Mouse (Mus musculus): ENCODE results near the gene Plekhb2. TPM values are rescaled to one million over a fixed set of nuclear protein-coding genes. Genes with fewer than 3 reads are reported as not detected.

The Plekhb2 gene
- polyA plus RNA-seq, 1 experiment: 177 TPM

DNA sequence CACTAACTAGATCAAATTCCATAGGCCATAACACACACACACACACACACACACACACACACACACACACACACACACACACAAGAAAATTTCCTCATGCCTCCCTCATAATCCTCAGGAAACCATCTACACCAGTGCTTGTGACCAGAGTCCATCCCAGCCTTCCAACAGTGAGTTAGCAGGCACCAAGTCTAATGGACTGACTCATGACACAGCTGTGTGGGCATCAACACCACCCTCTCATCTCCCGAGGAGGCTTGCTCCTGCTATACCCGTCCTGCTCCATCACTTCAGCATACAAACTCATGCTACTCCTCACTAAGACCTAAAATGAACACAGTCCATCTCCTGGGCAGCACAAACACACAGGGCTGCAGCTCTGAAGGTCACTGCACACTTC lies 18.8 kb upstream of the Plekhb2 start:
- no peak for DNase-seq (ENCODE audit: extremely low spot score in 1 of 2, low spot score in 1 of 2)

DNA sequence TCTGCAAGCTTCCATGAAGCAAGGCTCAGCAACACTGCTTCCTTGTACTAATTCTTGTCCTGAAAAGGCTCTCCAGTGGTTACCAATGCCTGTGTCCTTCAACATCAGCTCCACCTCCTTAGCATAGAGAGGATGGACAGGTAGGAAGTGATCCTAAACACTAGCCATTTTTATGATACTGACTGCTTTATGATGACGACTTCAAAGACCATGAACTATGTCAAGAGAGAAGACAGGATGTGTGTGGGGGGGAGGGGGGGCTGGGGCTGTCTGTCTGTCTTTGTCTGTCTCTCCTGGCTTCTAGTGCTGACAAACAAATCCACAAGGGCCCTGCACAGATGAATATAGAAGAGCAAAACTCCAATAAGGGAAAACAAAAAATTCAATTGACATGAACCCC lies 18.4 kb upstream of the Plekhb2 start:
- DNase-seq (ENCODE audit: extremely low spot score in 1 of 2, low spot score in 1 of 2): no peak

DNA sequence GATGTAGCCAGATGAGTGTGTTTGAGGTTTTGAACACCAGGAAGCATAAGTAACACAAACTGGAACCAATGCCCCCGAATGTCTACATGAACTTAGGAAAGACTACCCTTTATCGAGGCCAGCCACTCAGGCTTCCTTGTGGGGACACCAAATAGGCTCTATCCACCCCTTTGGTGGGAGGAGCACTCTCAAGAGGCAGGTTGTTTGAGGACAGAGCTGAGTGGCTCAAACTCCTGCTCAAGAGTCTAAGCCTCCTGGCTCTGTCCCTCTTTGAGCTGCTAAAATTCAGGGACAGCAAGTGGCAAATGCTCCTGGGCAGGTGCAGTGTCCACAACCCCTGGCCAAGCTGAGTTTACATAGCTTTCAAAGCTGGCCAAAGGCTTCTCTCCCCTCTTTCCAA lies 14.9 kb upstream of the Plekhb2 start:
- DNase-seq (ENCODE audit: extremely low spot score in 1 of 2, low spot score in 1 of 2): no peak

DNA sequence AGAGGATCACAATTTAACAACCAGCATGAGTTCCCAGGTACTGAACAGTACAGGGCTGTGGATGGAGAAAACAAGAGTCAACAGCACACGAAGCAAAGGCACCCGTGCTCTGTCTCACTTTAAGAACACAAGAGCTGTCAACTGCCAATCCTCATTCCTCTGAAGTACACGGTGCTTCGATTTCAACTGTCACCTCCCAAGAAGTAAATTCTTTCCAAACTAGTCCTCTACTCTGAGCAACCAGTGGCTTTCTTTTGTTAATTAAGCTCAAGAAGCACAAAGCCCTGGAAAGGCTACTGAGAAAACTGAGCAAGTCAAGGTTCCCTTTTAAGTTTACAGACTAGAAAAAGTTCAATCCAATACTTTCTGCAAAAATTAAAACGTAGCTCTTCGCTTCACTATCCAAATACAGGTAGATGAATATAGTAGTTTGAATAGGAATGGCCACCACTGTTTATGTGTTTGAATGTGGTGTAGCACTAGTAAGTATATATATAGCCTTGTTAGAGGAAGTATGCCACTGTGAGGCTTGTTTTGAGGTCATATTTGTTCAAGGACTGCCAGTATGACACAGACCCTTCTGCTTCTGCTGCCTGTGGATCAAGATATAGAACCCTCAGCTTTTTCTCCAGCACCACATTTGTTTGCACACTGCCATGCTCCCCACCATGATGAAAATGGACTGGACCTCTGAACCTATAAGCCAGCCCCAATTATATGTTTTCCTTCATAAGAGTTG lies 11.7 kb upstream of the Plekhb2 start:
- DNase-seq (ENCODE audit: extremely low spot score in 1 of 2, low spot score in 1 of 2): no peak

DNA sequence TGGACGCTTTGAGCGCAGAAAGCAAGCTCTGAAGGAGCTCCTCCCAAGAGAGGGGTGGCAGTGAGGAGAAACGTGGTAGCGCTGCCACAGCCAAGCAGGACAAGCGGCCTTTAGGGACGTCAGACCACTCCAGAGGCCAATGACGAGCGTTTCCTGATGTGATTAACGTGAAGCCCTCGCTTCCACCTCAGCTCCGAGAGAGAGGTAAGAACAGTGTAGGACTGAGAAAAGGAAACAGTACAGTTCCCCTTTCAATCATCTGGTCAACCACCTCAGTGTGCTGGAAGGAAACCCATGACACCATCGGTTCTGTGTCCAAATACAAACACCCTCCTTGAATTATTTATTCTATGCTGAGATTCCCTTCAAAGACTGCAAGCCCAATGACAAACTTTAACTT lies 10.5 kb upstream of the Plekhb2 start:
- DNase-seq (ENCODE audit: extremely low spot score in 1 of 2, low spot score in 1 of 2): no peak

DNA sequence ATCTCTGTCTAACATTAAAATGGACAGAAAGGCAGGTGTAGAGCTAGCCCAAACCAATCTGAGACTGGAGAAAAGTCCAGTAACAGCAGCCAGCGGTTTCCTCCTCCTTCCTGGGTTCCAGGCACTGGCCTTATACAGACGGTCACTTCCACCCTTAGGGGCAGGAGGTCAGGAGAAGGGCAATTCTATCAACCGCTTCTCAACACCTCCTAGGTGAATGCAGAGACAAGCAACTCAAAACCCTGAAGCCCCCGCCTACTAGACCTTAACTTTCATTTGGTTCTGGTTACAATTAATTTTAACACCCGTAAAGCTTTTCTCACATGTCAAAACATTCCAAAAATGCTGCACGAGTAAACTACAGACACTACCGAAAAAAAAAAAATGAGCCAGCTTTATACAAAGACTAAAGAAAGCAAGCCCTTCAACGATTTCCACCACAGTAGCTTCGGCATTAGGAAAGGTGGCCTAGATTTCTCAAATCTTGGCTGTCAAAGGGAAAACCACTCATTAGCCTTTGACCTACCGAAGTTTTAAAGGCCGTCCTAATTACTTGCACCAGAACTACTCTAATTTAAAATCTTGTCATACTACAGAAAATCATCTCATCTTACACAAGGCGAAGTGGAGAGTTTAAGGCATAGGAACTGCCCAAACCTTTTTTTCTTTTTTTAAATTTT lies 7.9 kb upstream of the Plekhb2 start:
- DNase-seq (ENCODE audit: extremely low spot score in 1 of 2, low spot score in 1 of 2): no peak

DNA sequence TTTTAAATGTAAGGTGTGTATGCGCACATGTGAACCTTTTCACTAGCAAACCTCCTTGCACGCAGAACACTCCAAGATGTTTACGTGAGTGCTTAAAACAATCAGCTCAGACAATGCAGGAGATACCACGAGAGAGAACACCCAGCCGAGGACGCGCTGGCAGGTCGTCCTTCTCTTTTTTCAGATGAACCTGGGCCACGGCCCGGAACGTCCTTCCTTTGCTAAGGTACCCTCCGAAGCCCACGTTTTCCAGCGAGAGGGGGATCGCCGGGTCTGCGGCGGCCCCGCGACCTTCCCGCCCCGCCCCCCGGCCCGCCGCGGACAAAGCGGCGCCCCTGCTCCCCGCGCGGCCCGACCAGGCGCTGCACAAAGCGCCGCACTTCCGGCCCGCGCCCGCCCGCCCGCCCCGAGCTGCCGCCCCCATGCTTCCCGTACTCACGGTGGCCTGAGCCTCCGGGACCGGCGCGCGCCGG lies 7.4 kb upstream of the Plekhb2 start:
- no peak for DNase-seq (ENCODE audit: extremely low spot score in 1 of 2, low spot score in 1 of 2)

DNA sequence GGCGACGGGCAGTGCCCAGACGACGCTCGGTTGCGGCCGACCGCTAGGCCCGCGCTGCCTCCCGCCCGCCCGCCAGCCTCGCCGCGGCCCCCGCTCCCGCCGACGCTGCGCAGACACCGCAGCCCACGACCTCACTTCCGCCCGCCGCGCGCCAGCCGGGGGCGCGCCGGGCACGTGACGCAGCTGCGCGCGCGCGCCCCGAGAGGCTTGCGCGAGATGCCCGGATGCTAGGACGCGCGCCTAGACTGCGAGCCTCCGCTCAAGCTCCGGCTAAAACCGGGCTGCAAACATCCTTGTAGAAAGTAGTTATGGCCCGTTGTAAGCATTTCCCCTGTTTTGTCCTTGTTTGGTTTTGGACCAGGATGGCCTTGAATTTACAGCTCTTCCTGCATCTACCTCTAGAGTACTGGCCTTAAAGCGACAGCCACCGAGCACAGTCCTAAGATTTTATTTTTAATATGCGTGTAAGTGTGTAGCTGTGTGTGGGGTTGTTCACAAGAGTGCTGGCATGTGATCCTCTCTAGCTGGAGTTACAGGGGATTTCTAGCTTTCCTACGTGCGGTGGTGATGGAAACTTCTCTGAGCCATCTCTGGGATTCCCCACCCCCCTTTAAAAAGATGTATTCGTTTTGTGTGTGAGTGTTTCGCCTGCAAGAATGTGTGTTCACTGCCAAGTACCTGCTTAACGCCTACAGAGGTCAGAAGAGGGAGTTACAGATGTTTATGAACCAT lies 6.7 kb upstream of the Plekhb2 start, which contains the start of gene Fam168b:
Gene Fam168b, minus strand, starts transcription at position 179 of the 732 bp plus-strand sequence.
- DNase-seq (ENCODE audit: extremely low spot score in 1 of 2, low spot score in 1 of 2): peak; percentile 66 to 89

DNA sequence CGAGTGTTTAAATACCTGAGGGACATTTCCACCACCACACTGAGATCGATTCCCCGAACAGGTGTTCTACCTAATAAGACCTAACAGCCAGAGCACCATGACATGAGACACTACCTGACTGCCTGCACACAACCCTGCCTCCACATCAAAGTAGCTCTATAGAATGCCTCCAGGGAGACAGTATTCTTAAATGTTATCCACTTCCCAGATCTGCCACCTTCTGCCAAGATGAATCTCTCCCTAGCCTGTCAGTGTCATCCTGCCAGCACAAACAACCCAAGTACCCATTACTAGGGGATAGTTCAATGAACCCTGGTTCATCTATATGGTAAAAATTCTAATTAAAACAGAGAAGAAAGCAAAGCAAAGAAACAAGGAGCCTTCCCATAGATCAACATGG lies 2.7 kb upstream of the Plekhb2 start:
- DNase-seq (ENCODE audit: extremely low spot score in 1 of 2, low spot score in 1 of 2): no peak

DNA sequence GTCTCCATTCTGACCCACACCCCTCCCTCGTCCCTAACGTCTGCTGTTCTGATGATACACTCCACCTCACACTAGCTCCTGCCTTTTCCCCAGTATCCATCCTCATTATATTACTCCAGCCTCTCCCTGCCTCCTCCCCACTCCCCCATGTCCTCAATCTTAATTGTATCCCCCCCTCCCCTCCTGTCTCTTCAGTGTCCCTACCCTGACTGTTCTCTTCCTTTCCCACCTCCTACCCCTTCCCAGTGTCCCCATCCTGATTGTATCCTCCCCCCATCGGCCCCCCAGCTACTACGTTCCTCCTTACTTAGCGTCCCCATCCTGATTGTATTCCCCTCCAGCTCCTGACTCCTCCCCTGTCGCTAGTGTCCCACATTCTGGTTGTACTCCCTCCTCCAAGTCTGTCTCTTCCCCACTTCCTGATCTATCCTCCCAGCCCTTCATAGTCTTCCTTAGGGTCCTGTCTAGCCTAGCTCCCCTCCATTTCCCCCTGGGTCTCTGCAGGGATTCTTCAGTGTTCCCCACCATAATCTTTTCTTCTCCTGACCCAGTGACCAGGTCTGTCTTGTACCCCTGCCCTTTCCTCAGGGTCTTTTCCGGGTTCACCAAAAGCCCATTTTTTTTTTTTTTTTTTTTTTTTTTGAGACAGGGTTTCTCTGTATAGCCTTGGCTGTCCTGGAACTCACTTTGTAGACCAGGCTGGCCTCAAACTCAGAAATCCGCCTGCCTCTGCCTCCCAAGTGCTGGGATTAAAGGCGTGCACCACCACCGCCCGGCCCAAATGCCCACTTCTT lies 764 bp downstream of the Plekhb2 start:
- DNase-seq (ENCODE audit: extremely low spot score in 1 of 2, low spot score in 1 of 2): no peak

DNA sequence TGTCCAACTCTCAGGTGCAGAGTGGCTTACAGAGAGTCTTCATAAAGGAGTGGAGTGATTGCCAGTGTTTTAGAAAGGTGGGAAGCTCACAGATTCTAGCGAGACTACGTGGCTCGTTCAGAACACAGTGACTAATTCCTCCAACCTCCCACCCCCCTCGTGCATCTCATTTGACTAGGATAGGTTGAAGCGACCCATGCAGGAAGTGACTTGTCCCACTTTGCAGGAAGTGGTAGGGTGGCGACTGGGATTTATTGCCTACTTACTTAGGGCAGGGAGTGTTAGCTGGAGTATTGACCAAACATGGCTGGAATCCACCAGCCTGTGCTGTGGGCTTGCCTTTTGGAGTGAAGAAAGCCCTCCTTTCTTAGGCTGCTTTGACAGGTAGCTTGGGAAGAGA lies 1.8 kb downstream of the Plekhb2 start:
- DNase-seq (ENCODE audit: extremely low spot score in 1 of 2, low spot score in 1 of 2): peak; percentile 37 to 71

DNA sequence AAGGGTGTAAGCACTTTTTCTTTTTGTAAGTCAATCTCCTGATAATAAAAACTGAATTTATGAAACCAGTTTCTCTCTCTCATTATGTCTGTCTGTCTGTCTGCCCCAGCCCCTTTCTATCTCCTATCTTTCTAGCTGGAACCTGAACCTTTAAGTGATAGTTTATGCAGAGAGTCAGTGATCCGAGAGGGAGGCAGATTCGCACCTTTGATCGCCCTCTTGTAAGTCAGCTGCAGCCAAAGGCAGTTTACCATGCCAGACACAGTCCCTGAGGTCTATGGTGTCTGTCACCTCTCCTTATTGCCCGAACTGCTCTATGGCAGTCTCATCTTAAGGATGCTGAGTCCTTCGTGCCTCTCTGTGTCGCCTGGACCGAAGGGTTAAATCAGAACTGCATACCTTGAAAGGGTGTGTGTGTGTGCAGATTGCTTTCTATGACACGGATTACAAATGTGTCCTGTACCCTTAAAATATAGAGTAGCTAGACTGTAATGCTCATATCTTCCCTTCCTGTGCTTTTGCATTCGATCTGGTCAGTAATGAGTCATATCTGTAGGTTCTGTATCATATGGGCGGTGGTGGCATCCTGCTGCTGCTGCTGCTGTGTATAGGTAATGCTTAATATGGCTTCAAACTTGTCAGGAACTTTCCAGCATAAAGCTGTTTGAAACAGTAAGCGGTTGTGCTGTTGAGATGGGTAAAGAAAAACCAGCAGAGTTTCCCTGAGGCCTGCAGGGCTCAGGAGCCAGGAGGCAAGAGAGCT lies 2.5 kb downstream of the Plekhb2 start:
- no peak for DNase-seq (ENCODE audit: extremely low spot score in 1 of 2, low spot score in 1 of 2)

DNA sequence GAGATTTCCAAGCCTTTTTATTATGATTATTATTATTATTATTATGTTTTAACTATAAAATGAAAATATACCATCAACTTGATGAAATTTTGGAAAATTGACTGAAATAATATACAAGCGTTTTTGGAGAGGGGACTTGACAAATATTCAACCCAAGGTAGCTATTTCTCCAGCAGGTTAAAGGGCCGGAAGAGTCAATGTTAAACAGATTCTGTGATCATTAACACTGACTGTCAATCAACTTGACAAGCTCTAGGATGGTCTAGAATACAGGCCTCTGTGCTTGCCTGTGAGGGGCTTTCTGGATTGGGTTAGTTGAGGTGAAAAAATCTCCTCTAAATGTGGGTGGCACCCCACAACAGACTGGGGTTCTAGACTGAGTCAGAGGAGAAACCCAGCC lies 4.0 kb downstream of the Plekhb2 start:
- no peak for DNase-seq (ENCODE audit: extremely low spot score in 1 of 2, low spot score in 1 of 2)

DNA sequence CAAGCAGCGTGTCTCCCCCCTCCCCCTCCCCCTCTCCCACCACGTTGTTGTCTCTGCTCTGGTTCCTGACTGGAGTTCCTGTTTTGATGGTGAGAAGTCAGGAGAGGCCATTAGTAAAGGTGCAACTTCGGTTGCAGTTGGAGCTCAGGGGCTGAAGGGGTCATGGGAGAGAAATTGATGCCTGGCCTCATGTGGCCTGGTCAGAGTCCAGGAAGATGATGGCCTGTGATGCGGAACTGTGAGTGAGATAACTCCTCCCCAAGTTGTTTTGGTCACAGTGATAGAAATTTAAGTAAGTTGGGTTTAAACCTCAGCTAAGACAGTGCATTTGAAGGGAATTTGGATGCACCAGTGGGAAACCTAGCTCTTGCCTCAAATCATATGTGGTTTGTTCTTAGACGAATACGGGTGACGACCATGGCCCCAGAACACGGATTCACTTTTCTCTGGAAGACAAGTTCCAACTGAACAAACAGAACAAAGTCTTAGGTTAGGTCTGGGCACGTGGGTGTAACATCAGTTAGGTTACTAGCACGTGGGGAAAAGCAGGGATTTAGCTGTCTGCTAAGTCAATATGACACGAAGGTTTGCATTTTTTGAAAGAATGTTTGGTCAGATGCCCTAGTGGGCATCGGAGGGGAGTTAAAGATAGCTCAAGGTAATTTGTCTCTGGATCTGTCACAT lies 5.4 kb downstream of the Plekhb2 start:
- DNase-seq (ENCODE audit: extremely low spot score in 1 of 2, low spot score in 1 of 2): no peak

DNA sequence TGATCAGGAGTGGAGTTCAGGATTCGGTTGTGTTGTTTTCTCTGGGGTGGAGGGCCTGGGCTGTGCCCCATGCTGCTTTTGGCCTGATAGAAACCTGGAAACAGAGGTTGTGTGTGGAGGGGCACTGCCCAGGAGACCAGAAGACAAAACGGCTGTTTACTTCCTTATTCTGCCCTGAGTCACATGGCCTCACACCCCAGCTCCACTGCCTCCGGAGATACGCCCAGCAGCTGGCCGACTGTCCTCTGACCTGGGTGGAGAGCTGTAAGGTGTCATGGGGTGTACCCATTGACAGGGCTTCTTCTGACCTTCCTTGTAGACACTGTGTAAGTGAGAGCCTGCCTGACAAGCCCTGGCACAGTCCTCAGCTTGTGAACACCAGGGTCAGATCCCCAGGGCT lies 8.9 kb downstream of the Plekhb2 start:
- no peak for DNase-seq (ENCODE audit: extremely low spot score in 1 of 2, low spot score in 1 of 2)

DNA sequence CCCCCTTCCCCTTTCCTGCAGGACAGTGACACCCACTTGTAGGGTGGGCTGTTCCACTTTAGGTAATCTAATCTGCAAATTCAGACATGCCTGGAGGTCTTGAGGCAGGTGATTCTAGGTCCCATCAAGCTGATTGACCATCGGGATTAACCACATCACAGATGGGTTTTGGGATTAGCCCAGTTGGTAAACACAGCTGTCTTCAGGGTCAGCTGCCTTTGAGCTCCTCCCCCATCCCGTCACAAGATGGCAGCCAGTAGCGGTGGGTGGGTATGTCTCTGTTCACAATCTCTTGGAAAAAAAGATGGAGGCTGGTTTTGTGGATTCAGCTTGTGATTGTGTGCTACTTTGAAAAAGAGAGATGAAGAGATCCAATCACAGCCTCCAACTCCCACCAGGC lies 10.0 kb downstream of the Plekhb2 start:
- no peak for DNase-seq (ENCODE audit: extremely low spot score in 1 of 2, low spot score in 1 of 2)

DNA sequence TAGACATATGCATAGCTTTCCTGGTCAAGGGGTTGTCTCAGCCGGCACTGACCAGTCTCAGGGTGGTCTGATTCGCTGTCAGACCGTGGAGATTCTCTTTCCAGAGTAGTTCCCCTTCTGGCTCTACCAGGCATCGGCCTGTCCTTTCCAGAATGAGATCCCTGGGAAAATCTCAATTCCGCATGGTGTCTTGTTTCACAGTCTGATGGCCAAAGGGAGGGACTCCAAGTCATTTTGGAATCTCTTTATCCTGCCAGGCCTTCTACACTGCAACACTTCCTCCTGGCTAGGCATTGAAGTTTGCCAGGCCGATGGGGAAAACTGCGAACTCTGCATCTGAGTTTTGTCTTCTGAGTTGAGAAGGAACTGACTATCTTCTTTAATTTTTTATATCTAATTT lies 10.4 kb downstream of the Plekhb2 start:
- DNase-seq (ENCODE audit: extremely low spot score in 1 of 2, low spot score in 1 of 2): no peak

DNA sequence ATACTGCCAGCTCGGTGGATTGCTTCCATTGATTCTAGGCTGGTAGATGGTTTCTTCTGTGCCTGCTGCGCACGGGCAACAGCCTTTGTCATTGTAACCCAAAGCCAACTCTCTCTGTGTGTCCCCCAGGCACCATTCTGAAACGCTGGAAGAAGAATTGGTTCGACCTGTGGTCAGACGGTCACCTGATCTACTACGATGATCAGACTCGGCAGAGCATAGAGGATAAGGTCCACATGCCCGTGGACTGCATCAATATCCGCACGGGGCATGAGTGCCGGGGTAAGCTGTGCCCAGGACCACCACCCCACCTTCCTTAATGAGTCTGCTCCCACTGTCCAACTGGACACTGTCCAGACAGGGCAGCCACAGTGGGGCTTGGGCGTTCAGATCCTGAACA lies 13.1 kb downstream of the Plekhb2 start:
- DNase-seq (ENCODE audit: extremely low spot score in 1 of 2, low spot score in 1 of 2): no peak

DNA sequence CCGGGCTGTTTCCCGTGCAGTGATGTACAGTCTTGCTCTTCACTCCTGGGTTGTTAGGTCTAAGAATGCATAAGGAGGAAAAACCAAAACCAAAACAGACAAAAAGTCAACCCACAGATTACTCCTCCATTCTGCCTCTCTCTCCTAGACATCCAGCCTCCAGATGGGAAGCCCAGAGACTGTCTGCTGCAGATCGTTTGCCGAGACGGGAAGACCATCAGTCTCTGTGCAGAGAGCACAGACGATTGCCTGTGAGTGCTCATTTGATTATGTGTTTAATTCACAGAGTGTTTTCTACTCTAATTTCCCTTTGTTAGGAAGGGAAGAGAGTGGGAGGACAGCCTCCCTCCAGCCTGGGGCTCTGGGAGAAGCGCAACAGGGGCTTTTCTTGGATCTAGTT lies 13.5 kb downstream of the Plekhb2 start:
- DNase-seq (ENCODE audit: extremely low spot score in 1 of 2, low spot score in 1 of 2): no peak
